Mouse (Mus musculus) lung, embryonic 14.5 days (tissue): ENCODE data around the gene Cobl. TPM values are rescaled to one million over a fixed set of nuclear protein-coding genes. Genes with fewer than 3 reads are reported as not detected.

Experiments used
- ATAC-seq: fragments of 200-750 bp; cut with Nextera tagmentation; 2 replicates; pipeline ENCODE4 v1.8.0; 2017; ENCODE audit warnings: mild to moderate bottlenecking, moderate TSS enrichment, moderate library complexity; ENCODE audit not compliant: insufficient read depth
- DNase-seq: peaks from one replicate; pipeline ENCODE4 v3.0.0-alpha.2; 2015
- H3K27ac ChIP-seq: fragments of 300-500 bp; sonication (generic); 2 replicates; pipeline ENCODE4 v1.5.1; 2014; ENCODE audit warnings: low read depth, mild to moderate bottlenecking, moderate library complexity
- H3K27me3 ChIP-seq: fragments of 300-500 bp; sonication (generic); 2 replicates; pipeline ENCODE4 v1.6.1; 2014; ENCODE audit warnings: low read length, control low read depth; ENCODE audit not compliant: insufficient read depth
- H3K36me3 ChIP-seq: fragments of 300-500 bp; sonication (generic); 2 replicates; pipeline ENCODE4 v1.6.1; 2014; ENCODE audit warnings: control low read depth; ENCODE audit not compliant: insufficient read depth
- H3K4me1 ChIP-seq: fragments of 300-500 bp; sonication (generic); 2 replicates; pipeline ENCODE4 v1.6.1; 2014; ENCODE audit warnings: antibody characterized with exemption, control low read depth; ENCODE audit not compliant: insufficient read depth
- H3K4me2 ChIP-seq: fragments of 300-500 bp; sonication (generic); 2 replicates; pipeline ENCODE4 v1.6.1; 2014; ENCODE audit warnings: mild to moderate bottlenecking
- H3K4me3 ChIP-seq: fragments of 300-500 bp; sonication (generic); 2 replicates; pipeline ENCODE4 v1.5.1; 2014; ENCODE audit warnings: low read depth, low read length
- H3K9ac ChIP-seq: fragments of 300-500 bp; sonication (generic); 2 replicates; pipeline ENCODE4 v1.6.1; 2014
- H3K9me3 ChIP-seq: fragments of 300-500 bp; sonication (generic); 2 replicates; pipeline ENCODE4 v1.6.1; 2016; ENCODE audit warnings: low read depth, low read length, control low read depth
- CTCF ChIP-seq: IDR thresholded peaks from 2 replicates; pipeline ENCODE4 v1.5.1; 2016; ENCODE audit warnings: antibody characterized with exemption, low read depth
- WGBS: fragments of 180-500 bp; shearing (Covaris S2); extraction: QIAGEN DNeasy Blood & Tissue Kit; methylation state at CpG from one replicate; pipeline ENCODE4 v1.1.7; 2014; 5-methylcytosine and 5-hydroxymethylcytosine counted together
- polyA plus RNA-seq: library from polyadenylated mRNA; unstranded; fragments of >200 nt; fragmentation: Nextera tagmentation; extraction: Ambion mirVana; gene quantifications from 2 replicates; pipeline ENCODE4 v1.2.1, GENCODE M21; 2014

Gene Cobl
- polyA plus RNA-seq, 1 experiment from 2014 or later, result 10.8 TPM

DNA sequence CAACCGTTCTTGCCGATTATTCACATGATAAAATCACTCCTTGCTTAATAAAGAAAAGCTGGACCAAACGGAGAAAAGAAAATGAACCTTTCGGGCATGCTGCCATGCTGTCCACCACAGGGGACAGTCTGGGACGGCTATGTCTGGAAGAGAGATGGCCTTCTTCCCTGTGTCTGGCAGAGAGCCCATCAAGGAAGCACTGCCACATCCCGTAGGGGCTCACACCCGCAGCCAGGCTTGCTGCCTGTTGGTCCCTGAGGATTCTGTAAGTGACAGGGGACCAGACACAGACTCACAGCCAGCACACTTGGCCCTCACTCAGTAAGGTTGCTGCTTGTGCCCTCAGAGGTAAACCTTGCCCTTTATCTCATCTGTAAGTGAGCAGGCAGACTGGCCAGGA is 235.3 kb downstream of the Cobl start:
- WGBS, result 54% methylated on average over 7 of the region's 7 CpGs

DNA sequence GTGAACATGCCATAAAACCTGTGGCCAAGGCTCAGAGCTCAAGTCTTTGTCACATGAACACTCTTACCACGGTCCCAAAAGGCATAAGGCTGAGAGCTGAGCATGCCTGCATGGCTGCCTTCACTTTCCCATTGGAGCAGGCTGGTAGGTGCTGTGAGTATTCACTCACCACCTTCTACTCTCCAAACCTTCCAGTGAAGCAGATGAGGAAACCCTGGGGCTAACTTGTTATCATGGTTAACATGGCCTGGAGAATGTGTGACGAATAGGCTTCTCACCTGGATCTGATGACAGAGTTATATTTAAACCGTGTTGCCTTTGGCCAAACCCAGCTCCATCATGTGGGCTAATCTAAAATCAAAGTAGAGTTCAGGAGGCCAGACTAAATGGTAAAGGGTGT is 237.4 kb downstream of the Cobl start:
- Histone ChIP-seq H3K27ac (no peak overlapping the region), H3K36me3 (no peaks in the 10 kb centered on the region), H3K27me3 (no peaks in the 10 kb centered on the region), H3K4me3 (no peak overlapping the region), H3K9ac (no peak overlapping the region), H3K4me2 (no peak overlapping the region), H3K9me3 (no peaks in the 10 kb centered on the region), H3K4me1 (0 out of 2 replicates have a peak, but pooled peaks cover 3% of the 10 kb centered on the region)
- no peak for TF ChIP-seq CTCF
- ATAC-seq (no peak), DNase-seq (no peak)
- 80% methylated on average over 3 of the region's 3 CpGs for WGBS

More for the DNA sequence above, 235.3 kb downstream of the Cobl start:
- no peaks in the 10 kb centered on the region for H3K27me3 ChIP-seq
- 0 out of 2 replicates have a peak, but pooled peaks cover 3% of the 10 kb centered on the region for H3K4me1 ChIP-seq
- H3K36me3 ChIP-seq, result no peaks in the 10 kb centered on the region
- H3K9ac ChIP-seq, result no peak overlapping the region
- ATAC-seq, result no peak
- H3K4me3 ChIP-seq, result no peak overlapping the region
- H3K9me3 ChIP-seq, result no peaks in the 10 kb centered on the region
- no peak overlapping the region for H3K27ac ChIP-seq
- peak; percentile 18; the same call in 1 of the 2 replicates for TF ChIP-seq CTCF
- peak; percentile 34 for DNase-seq
- H3K4me2 ChIP-seq, result no peak overlapping the region

DNA sequence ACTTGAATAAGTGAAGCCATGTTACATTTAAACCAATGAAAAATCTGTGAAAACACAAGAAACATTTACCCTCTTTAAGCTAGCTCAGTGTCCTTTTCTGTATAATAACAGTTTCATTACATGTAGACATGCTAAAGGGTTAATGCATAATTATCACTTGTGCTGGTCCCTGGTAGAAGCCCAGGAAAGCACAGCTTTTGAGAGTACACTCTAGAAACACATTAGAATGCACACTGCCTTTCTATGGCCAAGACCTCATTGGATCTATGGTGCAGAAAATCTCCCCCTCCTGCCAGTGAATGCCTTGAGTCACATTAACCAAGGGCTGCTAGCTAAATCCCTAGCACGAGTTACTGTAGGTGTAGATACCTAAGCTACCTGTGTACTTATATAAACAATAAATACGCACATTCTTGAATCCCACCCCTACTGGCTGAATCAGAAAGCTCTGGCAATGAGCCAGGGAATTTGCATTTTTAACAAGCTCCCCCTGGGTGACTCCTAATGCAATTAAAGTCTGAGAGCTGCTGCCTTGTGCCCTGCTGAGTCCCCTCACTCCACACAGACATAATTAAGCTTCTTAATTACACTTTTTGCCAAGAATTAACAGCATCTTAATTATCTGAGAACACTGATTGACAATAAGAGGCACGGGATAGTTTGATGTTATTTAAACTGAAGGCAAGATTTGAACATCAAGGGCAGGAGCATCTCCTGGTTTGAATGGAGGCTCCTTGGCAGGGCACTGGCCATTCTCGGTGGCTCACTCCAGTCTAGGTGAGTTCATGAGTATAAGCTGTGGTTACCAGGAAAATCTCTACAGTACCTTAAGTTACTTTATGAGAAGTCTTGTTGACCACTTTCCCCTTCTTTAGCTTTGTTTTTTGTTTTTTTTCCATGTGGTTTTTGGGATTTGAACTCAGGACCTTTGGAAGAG is 244.9 kb downstream of the Cobl start:
- ATAC-seq (no peak), DNase-seq (no peak)
- Histone ChIP-seq H3K4me2 (no peak overlapping the region), H3K4me3 (no peak overlapping the region), H3K27me3 (no peaks in the 10 kb centered on the region), H3K9ac (no peak overlapping the region), H3K9me3 (no peaks in the 10 kb centered on the region), H3K4me1 (no peaks in the 10 kb centered on the region), H3K36me3 (no peaks in the 10 kb centered on the region), H3K27ac (no peak overlapping the region)
- 54% methylated on average over 4 of the region's 4 CpGs for WGBS
- TF ChIP-seq CTCF, result no peak

DNA sequence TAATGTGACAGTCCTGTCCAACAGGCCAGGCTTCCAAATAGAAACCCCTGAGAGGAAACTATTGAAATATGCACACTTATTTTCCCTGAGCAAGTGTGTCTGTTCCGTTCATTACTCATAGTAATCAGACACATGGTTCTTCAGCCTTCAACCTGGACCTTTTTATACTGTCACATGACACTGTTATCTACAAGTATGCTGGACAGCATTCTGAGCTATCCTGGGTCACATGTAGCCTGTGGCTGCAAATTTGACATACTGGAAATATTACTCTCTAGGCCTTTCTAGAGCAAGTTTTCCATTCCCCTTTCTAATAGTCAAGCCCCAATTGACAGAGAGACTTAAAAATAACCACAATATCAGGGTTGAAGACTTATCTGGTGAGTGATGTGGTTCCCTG is 247.9 kb downstream of the Cobl start:
- DNase-seq (no peak), ATAC-seq (no peak)
- H3K36me3 ChIP-seq, result no peaks in the 10 kb centered on the region
- no peak overlapping the region for H3K9ac ChIP-seq
- H3K4me2 ChIP-seq, result no peak overlapping the region
- no peaks in the 10 kb centered on the region for H3K27me3 ChIP-seq
- H3K27ac ChIP-seq, result no peak overlapping the region
- TF ChIP-seq CTCF, result no peak
- WGBS, result 74% methylated on average over 1 of the region's 1 CpGs
- no peaks in the 10 kb centered on the region for H3K9me3 ChIP-seq
- no peaks in the 10 kb centered on the region for H3K4me1 ChIP-seq
- H3K4me3 ChIP-seq, result no peak overlapping the region

DNA sequence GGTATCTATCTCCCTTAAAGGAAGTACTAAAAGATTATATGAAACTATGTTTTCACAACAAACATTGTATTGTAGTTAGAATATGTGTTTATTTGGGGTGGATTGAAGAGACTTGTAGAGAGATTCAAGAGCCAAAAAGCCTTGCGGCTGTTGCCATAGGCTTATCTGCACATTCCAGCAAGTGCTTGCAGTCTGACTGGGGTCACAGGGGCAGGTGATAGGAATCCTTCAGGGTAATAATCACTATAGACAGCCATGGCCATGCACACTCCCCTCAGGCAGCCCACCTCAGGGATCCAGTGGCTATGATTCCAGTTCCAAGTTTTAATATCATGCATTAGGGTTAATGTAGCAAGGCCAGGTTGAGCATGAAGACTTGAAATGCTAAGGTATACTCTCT is 249.2 kb downstream of the Cobl start:
- DNase-seq, result no peak

DNA sequence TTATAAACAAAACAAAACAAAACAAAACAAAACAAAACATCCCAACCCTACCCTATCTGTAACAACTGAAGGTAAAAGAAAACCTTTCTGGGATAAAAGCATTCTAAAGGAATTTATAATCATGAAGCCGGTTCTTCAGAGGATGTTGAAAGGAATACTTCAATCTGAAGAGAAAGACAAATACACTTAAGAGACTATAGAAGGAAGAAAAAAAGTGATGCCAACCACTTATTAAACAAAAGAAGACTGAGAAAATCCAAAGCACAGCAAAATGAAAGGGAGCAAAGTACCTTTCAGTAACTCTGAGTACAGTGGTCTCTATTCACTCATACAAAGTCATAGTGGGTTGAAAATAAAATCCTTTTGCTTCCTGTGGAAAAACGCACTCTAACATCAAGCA is 256.2 kb downstream of the Cobl start:
- ATAC-seq, result no peak
- no peak for TF ChIP-seq CTCF
- H3K27me3 ChIP-seq, result no peaks in the 10 kb centered on the region
- no peak overlapping the region for H3K27ac ChIP-seq
- H3K36me3 ChIP-seq, result no peaks in the 10 kb centered on the region
- no peak overlapping the region for H3K4me3 ChIP-seq
- WGBS, result 65% methylated on average over 2 of the region's 2 CpGs
- peak; percentile 37 for DNase-seq
- H3K9me3 ChIP-seq, result no peaks in the 10 kb centered on the region
- H3K9ac ChIP-seq, result no peak overlapping the region
- peaks cover 2% of the 10 kb centered on the region for H3K4me1 ChIP-seq
- H3K4me2 ChIP-seq, result no peak overlapping the region

More for the DNA sequence above, 249.2 kb downstream of the Cobl start:
- WGBS, result 42% methylated on average over 1 of the region's 1 CpGs
- no peaks in the 10 kb centered on the region for H3K27me3 ChIP-seq
- ATAC-seq, result no peak
- H3K4me3 ChIP-seq, result no peak overlapping the region
- no peak overlapping the region for H3K27ac ChIP-seq
- H3K4me1 ChIP-seq, result no peaks in the 10 kb centered on the region
- TF ChIP-seq CTCF, result no peak
- no peaks in the 10 kb centered on the region for H3K36me3 ChIP-seq
- H3K9ac ChIP-seq, result no peak overlapping the region
- no peaks in the 10 kb centered on the region for H3K9me3 ChIP-seq
- no peak overlapping the region for H3K4me2 ChIP-seq
